Comparison of ENCODE assay signal across 15 mouse cellular contexts in genomic region chr13:34821946-34822345, GRCm38 (mm10).
"Had no signal": no experiment of that assay in that cellular context is flagged by ENCODE, and none has a peak within 500 bp of the region (broad histone marks: within the 10 kb centered on the region; RNA-seq: fewer than 3 reads in every experiment).

No protein-coding gene starts in this region.

- H3K27me3 ChIP-seq: neural tube, embryonic 12.5 days; neural tube, embryonic 13.5 days; neural tube, embryonic 15.5 days; stomach, embryonic 15.5 days had no signal

- H3K4me1 ChIP-seq: neural tube, embryonic 12.5 days; neural tube, embryonic 15.5 days had no signal

- H3K27ac ChIP-seq: neural tube, embryonic 12.5 days; neural tube, embryonic 13.5 days; neural tube, embryonic 15.5 days; stomach, embryonic 15.5 days; stomach, postnatal 0 days had no signal

- H3K36me3 ChIP-seq: neural tube, embryonic 12.5 days; neural tube, embryonic 13.5 days; neural tube, embryonic 15.5 days; stomach, embryonic 15.5 days had no signal

- DNase-seq: retina, postnatal 1 day; right cerebral cortex, postnatal 14 days; right cerebral cortex, postnatal 25 days; right cerebral cortex, postnatal 4 days; spleen, adult 18-20 months; thymus, adult 18-20 months; thymus, adult 2 months; thymus, postnatal 14 days; thymus, postnatal 36 days; thymus, postnatal 4 days had no signal

- H3K9ac ChIP-seq: neural tube, embryonic 12.5 days; neural tube, embryonic 13.5 days; neural tube, embryonic 15.5 days; stomach, embryonic 15.5 days had no signal

- H3K4me3 ChIP-seq: neural tube, embryonic 12.5 days; neural tube, embryonic 13.5 days; neural tube, embryonic 15.5 days; stomach, embryonic 15.5 days had no signal

- H3K4me2 ChIP-seq: neural tube, embryonic 12.5 days; neural tube, embryonic 13.5 days; neural tube, embryonic 15.5 days; stomach, embryonic 15.5 days had no signal

- H3K9me3 ChIP-seq: neural tube, embryonic 12.5 days; neural tube, embryonic 13.5 days; neural tube, embryonic 15.5 days; stomach, embryonic 15.5 days had no signal
